Mouse (Mus musculus): ENCODE data around the gene Gm28961. TPM values are rescaled to one million over a fixed set of nuclear protein-coding genes. Genes with fewer than 3 reads are reported as not detected.
"Not testable (repeated sequence)": the region's sequence is repeated elsewhere in the genome, so short reads cannot be mapped to it uniquely, and the experiment has no call there.

The Gm28961 gene
- polyA plus RNA-seq (2015; fragmentation: Nextera tagmentation; extraction: Ambion mirVana) = not detected in 2 replicates

- not testable (repeated sequence) for DNase-seq (ENCODE audit: low spot score)
Observed at GRCm38 (mm10) chrY:57705397-57705796, at the start of gene Gm28961. TSS of gene Gm28961 (plus strand) at chrY:57705697.

Other genes with a start within 250 kb of the Gm28961 start
- gene Gm21943, start 172.0 kb upstream of the Gm28961 start, polyA plus RNA-seq (2015; fragmentation: Nextera tagmentation; extraction: Ambion mirVana) = not detected in 2 replicates